Comparison of ENCODE assay signal across 12 mouse cellular contexts in genomic region chr9:79970659-79971118, GRCm38 (mm10). TPM values are rescaled to one million over a fixed set of nuclear protein-coding genes. Genes with fewer than 3 reads are reported as not detected.
A peak's percentile ranks its signal among the peaks of the same experiment; 100 is the strongest.
DNase-seq lines count a peak whose midpoint lies in the region; ATAC-seq and TF ChIP-seq lines count a peak whose summit lies in the region.
"Had no signal": no experiment of that assay in that cellular context is flagged by ENCODE, and none has a peak within 500 bp of the region (broad histone marks: within the 10 kb centered on the region; RNA-seq: fewer than 3 reads in every experiment).

No protein-coding gene starts in this region.

- H3K9ac ChIP-seq in liver, postnatal 0 days (replicated peaks) = no peak overlapping the region
- no peak overlapping the region for H3K9ac ChIP-seq in liver, embryonic 11.5 days (ENCODE audit: low read depth, low read length)
- peak overlapping the region; percentile 48 for H3K9ac ChIP-seq in heart, embryonic 12.5 days
- no peak overlapping the region for H3K9ac ChIP-seq in lung, embryonic 15.5 days
- H3K9ac ChIP-seq in stomach, embryonic 14.5 days (replicated peaks; ENCODE audit: low read depth, low read length) = 0 out of 2 replicates have a peak overlapping the region, but pooled peaks have one; percentile 0
- no peak overlapping the region for H3K9ac ChIP-seq in midbrain, embryonic 15.5 days
- H3K9ac ChIP-seq: embryonic facial prominence, embryonic 13.5 days; midbrain, embryonic 12.5 days had no signal

- 0 out of 2 replicates have a peak, but pooled peaks cover 2% of the 10 kb centered on the region for H3K4me1 ChIP-seq in liver, postnatal 0 days (ENCODE audit: insufficient read depth)
- no peaks in the 10 kb centered on the region for H3K4me1 ChIP-seq in liver, embryonic 11.5 days (replicated peaks; ENCODE audit: control insufficient read depth, insufficient read depth, low read length)
- H3K4me1 ChIP-seq in heart, embryonic 12.5 days (replicated peaks) = peaks cover 81% of the 10 kb centered on the region
- peaks cover 57% of the 10 kb centered on the region for H3K4me1 ChIP-seq in lung, embryonic 15.5 days
- 0 out of 2 replicates have a peak, but pooled peaks cover 3% of the 10 kb centered on the region for H3K4me1 ChIP-seq in stomach, embryonic 14.5 days (ENCODE audit: control insufficient read depth, insufficient read depth, low read length)
- H3K4me1 ChIP-seq in midbrain, embryonic 15.5 days = no peaks in the 10 kb centered on the region
- H3K4me1 ChIP-seq: embryonic facial prominence, embryonic 13.5 days; midbrain, embryonic 12.5 days had no signal

- H3K27me3 ChIP-seq in liver, postnatal 0 days (ENCODE audit: insufficient read depth, low read length) = no peaks in the 10 kb centered on the region
- H3K27me3 ChIP-seq in liver, embryonic 11.5 days (replicated peaks; ENCODE audit: control insufficient read depth, insufficient read depth, low read length) = no peaks in the 10 kb centered on the region
- no peaks in the 10 kb centered on the region for H3K27me3 ChIP-seq in heart, embryonic 12.5 days (replicated peaks)
- no peaks in the 10 kb centered on the region for H3K27me3 ChIP-seq in lung, embryonic 15.5 days
- H3K27me3 ChIP-seq in stomach, embryonic 14.5 days (ENCODE audit: control insufficient read depth, insufficient read depth, low read length) = no peaks in the 10 kb centered on the region
- no peaks in the 10 kb centered on the region for H3K27me3 ChIP-seq in midbrain, embryonic 15.5 days (replicated peaks)
- H3K27me3 ChIP-seq: embryonic facial prominence, embryonic 13.5 days; midbrain, embryonic 12.5 days; Patski had no signal

- WGBS in liver, postnatal 0 days (ENCODE audit: insufficient replicate concordance) = 34% methylated on average over 8 of the region's 8 CpGs
- 60% methylated on average over 8 of the region's 8 CpGs for WGBS in liver, embryonic 11.5 days
- WGBS in heart, embryonic 12.5 days = 39% methylated on average over 8 of the region's 8 CpGs
- WGBS in lung, embryonic 15.5 days = 50% methylated on average over 8 of the region's 8 CpGs
- WGBS in stomach, embryonic 14.5 days = 61% methylated on average over 8 of the region's 8 CpGs
- WGBS in midbrain, embryonic 15.5 days = 73% methylated on average over 8 of the region's 8 CpGs

- TF ChIP-seq CTCF in liver, postnatal 0 days (IDR thresholded peaks at IDR 0.05; ENCODE audit: low read depth) = no peak

- TF ChIP-seq EP300 in liver, postnatal 0 days (IDR thresholded peaks at IDR 0.05; ENCODE audit: low read depth) = no peak

- H3K4me3 ChIP-seq in liver, postnatal 0 days (ENCODE audit: low read depth, low read length) = no peak overlapping the region
- H3K4me3 ChIP-seq in liver, embryonic 11.5 days (ENCODE audit: low read depth, low read length) = no peak overlapping the region
- no peak overlapping the region for H3K4me3 ChIP-seq in heart, embryonic 12.5 days
- no peak overlapping the region for H3K4me3 ChIP-seq in lung, embryonic 15.5 days
- H3K4me3 ChIP-seq in stomach, embryonic 14.5 days (ENCODE audit: low read depth, low read length) = no peak overlapping the region
- no peak overlapping the region for H3K4me3 ChIP-seq in midbrain, embryonic 15.5 days
- H3K4me3 ChIP-seq: embryonic facial prominence, embryonic 13.5 days; midbrain, embryonic 12.5 days had no signal

- H3K4me2 ChIP-seq in liver, postnatal 0 days (ENCODE audit: low read depth, low read length) = no peak overlapping the region; the same call in 1 of the 2 replicates
- no peak overlapping the region for H3K4me2 ChIP-seq in liver, embryonic 11.5 days
- peak overlapping the region; percentile 41; the same call in 1 of the 2 replicates for H3K4me2 ChIP-seq in heart, embryonic 12.5 days
- H3K4me2 ChIP-seq in lung, embryonic 15.5 days = peak overlapping the region; percentile 33
- 0 out of 2 replicates have a peak overlapping the region, but pooled peaks have one; percentile 3 for H3K4me2 ChIP-seq in stomach, embryonic 14.5 days (replicated peaks; ENCODE audit: low read depth, low read length)
- H3K4me2 ChIP-seq in midbrain, embryonic 15.5 days = no peak overlapping the region
- H3K4me2 ChIP-seq: embryonic facial prominence, embryonic 13.5 days; midbrain, embryonic 12.5 days had no signal

- H3K36me3 ChIP-seq in liver, postnatal 0 days (replicated peaks; ENCODE audit: insufficient read depth, low read length) = no peaks in the 10 kb centered on the region
- H3K36me3 ChIP-seq in liver, embryonic 11.5 days (ENCODE audit: control insufficient read depth, insufficient read depth, low read length) = no peaks in the 10 kb centered on the region
- no peaks in the 10 kb centered on the region for H3K36me3 ChIP-seq in heart, embryonic 12.5 days
- H3K36me3 ChIP-seq in lung, embryonic 15.5 days = no peaks in the 10 kb centered on the region
- no peaks in the 10 kb centered on the region for H3K36me3 ChIP-seq in stomach, embryonic 14.5 days (ENCODE audit: control insufficient read depth, insufficient read depth, low read length)
- H3K36me3 ChIP-seq in midbrain, embryonic 15.5 days (replicated peaks) = no peaks in the 10 kb centered on the region
- H3K36me3 ChIP-seq: embryonic facial prominence, embryonic 13.5 days; midbrain, embryonic 12.5 days had no signal

- H3K27ac ChIP-seq in liver, postnatal 0 days (ENCODE audit: low read depth) = no peak overlapping the region
- no peak overlapping the region for H3K27ac ChIP-seq in liver, embryonic 11.5 days (ENCODE audit: low read depth, low read length)
- peak overlapping the region; percentile 44 for H3K27ac ChIP-seq in heart, embryonic 12.5 days (ENCODE audit: poor library complexity, severe bottlenecking)
- peak overlapping the region; percentile 52 for H3K27ac ChIP-seq in lung, embryonic 15.5 days
- H3K27ac ChIP-seq in stomach, embryonic 14.5 days (ENCODE audit: low read length) = peak overlapping the region; percentile 74; the same call in 1 of the 2 replicates
- no peak overlapping the region for H3K27ac ChIP-seq in midbrain, embryonic 15.5 days
- H3K27ac ChIP-seq: embryonic facial prominence, embryonic 13.5 days; midbrain, embryonic 12.5 days had no signal

- DNase-seq in liver, postnatal 0 days = no peak
- no peak for DNase-seq in liver, embryonic 11.5 days (ENCODE audit: low spot score)
- no peak for DNase-seq in testis, postnatal 10 days (ENCODE audit: low spot score)
- DNase-seq: layer of hippocampus, postnatal 36 days had no signal

- no peaks in the 10 kb centered on the region for H3K9me3 ChIP-seq in liver, postnatal 0 days (ENCODE audit: low read length)
- H3K9me3 ChIP-seq in liver, embryonic 11.5 days (ENCODE audit: control insufficient read depth, low read length) = no peaks in the 10 kb centered on the region
- no peaks in the 10 kb centered on the region for H3K9me3 ChIP-seq in heart, embryonic 12.5 days (replicated peaks)
- H3K9me3 ChIP-seq in lung, embryonic 15.5 days = no peaks in the 10 kb centered on the region
- H3K9me3 ChIP-seq in stomach, embryonic 14.5 days (ENCODE audit: control insufficient read depth, low read depth, low read length) = no peaks in the 10 kb centered on the region
- no peaks in the 10 kb centered on the region for H3K9me3 ChIP-seq in midbrain, embryonic 15.5 days
- H3K9me3 ChIP-seq: embryonic facial prominence, embryonic 13.5 days; midbrain, embryonic 12.5 days had no signal

- 0 out of 2 replicates have a peak, but pooled peaks have one; percentile 17 for ATAC-seq in liver, postnatal 0 days
- no peak for ATAC-seq in liver, embryonic 11.5 days (replicated peaks; ENCODE audit: low FRiP score)
- no peak for ATAC-seq in heart, embryonic 12.5 days (ENCODE audit: insufficient number of reproducible peaks, low FRiP score)
- no peak for ATAC-seq in lung, embryonic 15.5 days (ENCODE audit: borderline replicate concordance, extremely low read depth, low FRiP score, low TSS enrichment)
- ATAC-seq in stomach, embryonic 14.5 days (ENCODE audit: insufficient number of reproducible peaks, insufficient read depth, low FRiP score, low read depth) = no peak
- no peak for ATAC-seq in erythroblast, adult 5-6 weeks (replicated peaks; ENCODE audit: low FRiP score, poor library complexity, severe bottlenecking)
- no peak for ATAC-seq in midbrain, embryonic 15.5 days (replicated peaks)
- ATAC-seq: Patski had no signal

RNA-seq across cellular contexts. Expression of gene Filip1, which starts 42.0 kb away (rescaled TPM):
- polyA plus RNA-seq in liver, postnatal 0 days (2015; fragmentation: Nextera tagmentation; extraction: Ambion mirVana) = 0.99 and 1.2 TPM in 2 replicates
- 1.3 and 1.8 TPM in 2 replicates for polyA plus RNA-seq in liver, embryonic 11.5 days (2014; fragmentation: Nextera tagmentation; extraction: Ambion mirVana)
- polyA plus RNA-seq in heart, embryonic 12.5 days (2016; fragmentation: Nextera tagmentation; extraction: Ambion mirVana) = 26.5 and 28.0 TPM in 2 replicates
- 13.3 and 14.5 TPM in 2 replicates for polyA plus RNA-seq in lung, embryonic 15.5 days (2015; fragmentation: Nextera tagmentation; extraction: Ambion mirVana)
- polyA plus RNA-seq in stomach, embryonic 14.5 days (2014; fragmentation: Nextera tagmentation; extraction: Ambion mirVana) = 10.9 and 12.7 TPM in 2 replicates
- 0.38 and 0.63 TPM in 2 replicates for total RNA-seq in erythroblast, adult 5-6 weeks (2015; ENCODE audit: low replicate concordance)
- 0.70 TPM in 1 of 2 replicates, not detected in the other for total RNA-seq in erythroblast, adult 5-6 weeks (2017; ENCODE audit: low replicate concordance)
- 3.2 and 3.6 TPM in 2 replicates for polyA plus RNA-seq in midbrain, embryonic 15.5 days (2015; fragmentation: Nextera tagmentation; extraction: Ambion mirVana)
- polyA plus RNA-seq: Patski had no signal

Comparison
In these comparisons a context has a peak if more than half of its experiments do, and no peak if none do; other contexts are left out.
1. H3K27ac ChIP-seq: peak in heart, embryonic 12.5 days (single experiment), lung, embryonic 15.5 days (single experiment) and stomach, embryonic 14.5 days (single experiment); none in liver, postnatal 0 days (single experiment), liver, embryonic 11.5 days (single experiment) and midbrain, embryonic 15.5 days (single experiment).
2. H3K4me2 ChIP-seq: peak in heart, embryonic 12.5 days (single experiment), lung, embryonic 15.5 days (single experiment) and stomach, embryonic 14.5 days (single experiment); none in liver, postnatal 0 days (single experiment), liver, embryonic 11.5 days (single experiment) and midbrain, embryonic 15.5 days (single experiment).
3. H3K9ac ChIP-seq: peak in heart, embryonic 12.5 days (single experiment) and stomach, embryonic 14.5 days (single experiment); none in liver, postnatal 0 days (single experiment), liver, embryonic 11.5 days (single experiment), lung, embryonic 15.5 days (single experiment) and midbrain, embryonic 15.5 days (single experiment).